Mouse (Mus musculus): ENCODE measurements around the gene Arcn1. TPM values are rescaled to one million over a fixed set of nuclear protein-coding genes. Genes with fewer than 3 reads are reported as not detected.

Arcn1 gene
- 13.3 and 16.4 TPM in 2 replicates for polyA plus RNA-seq (2012)

GRCm38 (mm10) chr9:44767101-44768028 lies at the start of gene Arcn1, which contains the start of gene Ift46:
Arcn1 (minus strand) TSS chr9:44767845.
Ift46 (plus strand) TSS chr9:44767908.

GRCm38 (mm10) chr9:44802808-44803450 lies 35.3 kb upstream of the Arcn1 start, which contains the start of gene Ttc36:
Ttc36 (minus strand) TSS chr9:44803072.

GRCm38 (mm10) chr9:44799102-44799957 lies 31.7 kb upstream of the Arcn1 start, which contains the start of gene Tmem25:
Tmem25 (minus strand) TSS chr9:44799307.

GRCm38 (mm10) chr9:44734524-44735494 lies 32.8 kb downstream of the Arcn1 start, which contains the start of gene Phldb1:
Phldb1 (minus strand) TSS chr9:44735198.

Other genes starting within 250 kb of the Arcn1 start
- 0.22 and 0.23 TPM in 2 replicates for gene Cxcr5, start 206.0 kb downstream of the Arcn1 start, polyA plus RNA-seq (2012)
- 28.0 and 36.9 TPM in 2 replicates for gene Ddx6, start 163.0 kb downstream of the Arcn1 start, polyA plus RNA-seq (2012)
- not detected in 2 replicates for gene Treh, start 94.6 kb downstream of the Arcn1 start, polyA plus RNA-seq (2012)
- 24.3 and 35.2 TPM in 2 replicates for gene Phldb1, start 32.6 kb downstream of the Arcn1 start, polyA plus RNA-seq (2012)
- 1.5 and 3.0 TPM in 2 replicates for gene Ift46, start 63 bp upstream of the Arcn1 start, polyA plus RNA-seq (2012)
- 0.48 and 0.99 TPM in 2 replicates for gene Tmem25, start 31.5 kb upstream of the Arcn1 start, polyA plus RNA-seq (2012)
- 0.53 and 0.61 TPM in 2 replicates for gene Ttc36, start 35.2 kb upstream of the Arcn1 start, polyA plus RNA-seq (2012)
- gene Kmt2a, start 113.5 kb upstream of the Arcn1 start, polyA plus RNA-seq (2012) = 8.5 and 17.3 TPM in 2 replicates
- 27.7 and 32.7 TPM in 2 replicates for gene Atp5l, start 152.9 kb upstream of the Arcn1 start, polyA plus RNA-seq (2012)
- 2.0 and 2.1 TPM in 2 replicates for gene Ube4a, start 197.8 kb upstream of the Arcn1 start, polyA plus RNA-seq (2012)
- 0.15 and 0.35 TPM in 2 replicates for gene Cd3g, start 212.6 kb upstream of the Arcn1 start, polyA plus RNA-seq (2012)
- 0.04 TPM in 1 of 2 replicates, not detected in the other for gene Cd3d, start 213.9 kb upstream of the Arcn1 start, polyA plus RNA-seq (2012)
- 0.33 and 0.57 TPM in 2 replicates for gene Cd3e, start 241.8 kb upstream of the Arcn1 start, polyA plus RNA-seq (2012)

All from megakaryocyte-erythroid progenitor cell, adult 5 weeks (primary cell).